Mouse (Mus musculus): Measurements from ENCODE around the gene Rexo4.

GRCm38 (mm10) chr2:26984640-26985039 lies 20.5 kb upstream of the Rexo4 start:
- TF ChIP-seq CTCF (IDR thresholded peaks at IDR 0.05; ENCODE audit: insufficient read depth, low read depth, low read length) (no peak), POLR2A (IDR thresholded peaks at IDR 0.05; ENCODE audit: insufficient read depth, low read depth, low read length) (no peak)
